Mouse (Mus musculus): ENCODE measurements around the gene Ccsap.

Ccsap gene

GRCm38 (mm10) chr8:123805718-123806373 is 54.2 kb downstream of the Ccsap start, which contains the start of gene Rab4a:
Rab4a (plus strand) TSS chr8:123805985.
- DNase-seq (ENCODE audit: low spot score in 2 of 2): peak; percentile 69 to 74

DNA sequence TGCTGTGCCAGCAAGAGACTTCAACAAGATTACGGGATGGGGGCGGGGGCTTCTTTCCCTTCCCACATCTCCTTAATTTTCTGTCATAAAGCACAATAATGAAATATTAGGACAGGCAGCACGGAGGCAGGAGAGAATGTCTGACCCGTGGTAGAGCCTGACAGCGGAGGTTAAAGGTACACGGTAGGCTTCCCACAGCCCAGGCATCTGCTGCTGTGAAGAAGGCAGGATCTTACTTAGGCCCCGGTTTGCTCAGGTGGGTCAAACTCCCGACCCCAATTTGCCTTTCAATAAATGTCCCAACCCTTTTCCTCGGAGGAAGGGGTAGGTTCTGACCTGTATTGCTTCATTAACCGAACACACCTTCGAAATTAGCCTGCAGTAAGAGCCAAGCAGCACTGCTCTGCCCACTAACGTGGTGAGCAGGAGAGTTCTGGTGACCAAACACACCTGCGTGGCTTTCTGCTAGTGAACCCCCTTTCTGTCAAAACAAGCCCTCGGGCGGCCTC is 54.7 kb downstream of the Ccsap start:
- DNase-seq (ENCODE audit: low spot score in 2 of 2): no peak

GRCm38 (mm10) chr8:123804586-123804985 is 55.4 kb downstream of the Ccsap start:
- DNase-seq (ENCODE audit: low spot score in 2 of 2): no peak

DNA sequence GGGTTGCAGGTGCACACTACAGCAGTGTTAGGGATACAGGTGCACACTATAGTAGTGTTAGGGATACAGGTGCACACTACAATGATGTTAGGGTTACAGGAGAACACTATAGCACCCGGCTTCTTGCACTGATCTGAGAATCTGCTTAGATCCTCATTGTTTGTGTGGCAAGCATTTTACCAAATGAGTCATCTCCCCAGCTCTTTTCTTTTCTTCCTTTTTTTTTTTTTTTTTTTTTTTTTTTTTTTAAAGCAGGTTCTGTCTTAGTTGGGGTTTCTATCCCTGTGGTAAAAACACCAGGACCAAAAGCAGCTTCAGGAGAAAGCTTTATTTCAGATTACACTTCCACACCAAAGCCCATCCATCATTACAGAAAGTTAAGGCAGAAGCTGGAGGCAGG is 56.4 kb downstream of the Ccsap start:
- no peak for DNase-seq (ENCODE audit: low spot score in 2 of 2)

GRCm38 (mm10) chr8:123801538-123801937 is 58.5 kb downstream of the Ccsap start:
- DNase-seq (ENCODE audit: low spot score in 2 of 2): no peak

DNA sequence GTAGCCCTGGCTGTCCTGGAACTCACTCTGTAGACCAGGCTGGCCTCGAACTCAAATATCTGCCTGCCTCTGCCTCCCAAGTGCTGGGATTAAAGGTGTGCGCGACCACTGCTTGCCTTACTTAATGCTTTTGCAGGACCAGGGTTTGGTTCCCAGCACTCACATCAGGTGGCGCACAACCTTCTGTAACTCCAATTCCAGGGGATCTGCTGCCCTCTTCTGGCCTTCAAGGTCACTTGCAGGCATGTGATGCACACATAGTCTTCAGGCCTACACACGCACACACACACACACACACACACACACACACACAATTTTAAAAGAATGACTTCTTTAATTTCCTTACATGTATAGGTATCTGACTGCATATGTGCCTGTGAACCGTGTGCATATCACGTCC is 59.1 kb downstream of the Ccsap start:
- no peak for DNase-seq (ENCODE audit: low spot score in 2 of 2)

GRCm38 (mm10) chr8:123799885-123800284 is 60.1 kb downstream of the Ccsap start:
- DNase-seq (ENCODE audit: low spot score in 2 of 2): no peak

DNA sequence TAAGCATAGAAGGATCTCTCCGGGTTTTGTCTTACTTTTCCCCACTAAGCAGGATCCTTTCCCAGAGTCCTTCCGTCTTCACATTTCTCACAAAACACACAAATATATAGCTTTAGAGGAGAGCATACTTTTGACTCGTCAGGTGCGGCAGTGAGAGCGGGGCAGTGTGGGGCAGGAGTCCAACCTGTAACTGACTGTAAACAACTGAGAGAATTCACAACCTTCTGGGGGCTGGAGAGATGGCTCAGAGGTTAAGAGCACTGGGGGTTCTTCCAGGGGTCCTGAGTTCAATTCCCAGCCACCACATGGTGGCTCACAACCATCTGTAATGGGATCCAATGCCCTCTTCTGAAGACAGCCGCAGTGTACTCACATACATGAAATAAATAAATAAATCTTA is 60.6 kb downstream of the Ccsap start:
- no peak for DNase-seq (ENCODE audit: low spot score in 2 of 2)

- DNase-seq (ENCODE audit: low spot score in 2 of 2): no peak
Measured at GRCm38 (mm10) chr8:123797928-123798327, 62.1 kb downstream of the Ccsap start.

DNA sequence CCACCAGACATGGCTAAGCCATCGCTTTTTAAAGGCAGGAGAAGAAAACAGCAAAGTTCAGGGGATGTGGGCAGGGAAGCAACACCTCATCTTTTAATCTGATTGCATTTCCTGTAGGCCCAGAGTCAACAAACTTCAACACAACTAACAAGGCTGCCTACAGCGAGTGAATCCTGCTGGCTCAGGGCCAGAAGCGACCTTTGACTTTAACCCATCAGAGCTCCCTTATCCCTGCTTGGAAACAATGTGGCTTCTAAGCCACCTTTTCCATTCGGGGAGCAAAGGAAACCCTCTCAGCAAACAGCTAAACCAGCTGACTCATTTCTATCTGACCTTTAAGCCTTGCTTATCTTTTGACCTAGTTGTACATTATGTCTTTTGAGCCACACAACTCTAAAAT is 63.3 kb downstream of the Ccsap start:
- no peak for DNase-seq (ENCODE audit: low spot score in 2 of 2)

GRCm38 (mm10) chr8:123794766-123795165 is 65.2 kb downstream of the Ccsap start:
- DNase-seq (ENCODE audit: low spot score in 2 of 2): no peak

GRCm38 (mm10) chr8:123793900-123794299 is 66.1 kb downstream of the Ccsap start:
- DNase-seq (ENCODE audit: low spot score in 2 of 2): no peak

DNA sequence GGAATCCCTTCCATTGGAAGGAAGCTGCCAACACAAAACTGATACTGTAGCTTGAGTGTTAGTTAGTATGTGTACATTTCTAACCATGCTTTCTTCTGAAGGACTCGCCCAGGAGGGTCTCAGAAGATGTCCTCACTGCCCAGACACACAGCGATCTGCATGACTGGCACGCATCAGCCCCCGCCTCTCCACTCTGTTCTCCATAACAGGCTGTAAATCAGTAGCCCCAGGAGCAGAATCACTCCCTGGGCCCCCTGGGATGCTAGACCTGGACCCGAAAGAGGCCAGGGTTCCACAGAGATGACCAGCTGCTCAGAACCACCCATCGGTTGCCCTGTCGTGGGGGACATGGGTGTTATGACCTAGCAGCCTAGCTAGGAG is 68.2 kb downstream of the Ccsap start:
- no peak for DNase-seq (ENCODE audit: low spot score in 2 of 2)

DNA sequence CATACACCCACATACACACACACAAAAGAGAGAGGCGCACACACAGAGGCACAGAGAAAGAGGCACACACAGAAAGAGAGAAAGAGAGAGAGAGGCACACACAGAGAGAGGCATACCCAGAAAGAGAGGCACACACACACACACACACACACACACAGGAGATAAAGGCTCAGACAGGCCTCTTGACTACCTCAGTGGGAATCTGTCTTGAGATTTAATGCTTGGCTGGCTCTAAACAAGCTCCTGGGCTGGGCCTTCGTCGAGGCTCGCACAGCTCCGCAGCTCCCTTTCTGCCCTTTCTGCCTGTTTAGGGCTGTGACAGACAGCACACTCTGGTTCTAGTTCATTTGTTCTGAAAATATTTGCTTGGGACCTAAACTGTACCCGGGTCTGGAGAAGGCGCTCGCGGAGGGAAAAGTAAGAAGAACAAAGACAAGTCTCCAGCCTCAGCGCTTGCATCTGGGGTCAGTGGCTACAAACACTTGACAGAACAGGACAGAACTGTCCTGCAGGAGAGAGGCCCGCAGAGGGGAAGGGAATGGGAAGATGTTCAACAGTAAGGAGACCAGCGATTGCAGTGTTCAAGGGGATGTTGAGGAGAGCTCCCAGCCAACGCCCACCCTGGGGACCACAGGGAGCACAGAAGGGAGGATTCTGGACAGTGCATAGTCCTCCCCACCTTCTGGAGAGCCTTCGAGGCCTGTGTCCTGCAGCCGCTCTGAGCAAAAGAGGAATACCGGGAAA is 68.7 kb downstream of the Ccsap start:
- no peak for DNase-seq (ENCODE audit: low spot score in 2 of 2)

Data from right cerebral cortex, adult 2 months (tissue).